Mouse (Mus musculus) brain, embryonic 14.5 days (tissue): Measurements from ENCODE around the gene S1pr3. TPM values are rescaled to one million over a fixed set of nuclear protein-coding genes. Genes with fewer than 3 reads are reported as not detected.
A peak's percentile ranks its signal among the peaks of the same experiment; 100 is the strongest.

Experiments
- DNase-seq: peaks from one replicate; pipeline ENCODE4 v3.0.0-alpha.2; 2011; ENCODE audit warnings: low read depth
- CTCF ChIP-seq: fragments of 200-500 bp; IDR thresholded peaks from 2 replicates; pipeline ENCODE4 v1.5.1; 2012; ENCODE audit warnings: inconsistent platforms, mild to moderate bottlenecking, moderate library complexity, borderline replicate concordance; ENCODE audit not compliant: insufficient read depth, insufficient read length; ENCODE audit errors: extremely low read depth
- POLR2A ChIP-seq: fragments of 200-500 bp; IDR thresholded peaks from 2 replicates; pipeline ENCODE4 v1.6.1; 2012; ENCODE audit warnings: mild to moderate bottlenecking, inconsistent platforms, borderline replicate concordance; ENCODE audit not compliant: poor library complexity, insufficient read depth, insufficient read length, severe bottlenecking; ENCODE audit errors: extremely low read depth
- polyA plus RNA-seq: library from polyadenylated mRNA; depleted of rRNA; stranded (reverse); fragments of >200 nt; gene quantifications from 2 replicates; pipeline ENCODE4 v1.2.3, GENCODE M21; 2012

S1pr3 gene
- polyA plus RNA-seq, 1 experiment = 12.8 TPM

DNA sequence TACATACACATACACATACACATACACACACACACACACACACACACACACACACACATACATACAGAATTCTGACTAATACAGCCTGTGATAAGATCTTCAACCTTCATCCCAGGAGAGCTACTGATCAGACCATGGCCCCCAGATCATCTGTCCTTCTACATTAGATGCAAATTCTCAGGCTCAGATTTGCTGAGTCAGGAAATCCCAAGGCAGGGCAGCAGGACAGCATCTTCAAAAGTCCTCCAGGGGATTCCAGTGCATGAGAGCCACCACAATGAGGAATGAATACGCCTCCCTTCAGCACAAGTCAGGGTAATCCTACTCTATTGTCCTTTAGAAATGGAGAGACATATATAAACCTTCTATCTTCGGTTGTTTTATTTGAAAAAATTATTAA is 23.5 kb upstream of the S1pr3 start:
- DNase-seq = no peak

GRCm38 (mm10) chr13:51387908-51388307 is 20.5 kb upstream of the S1pr3 start:
- DNase-seq = no peak
- TF ChIP-seq CTCF = no peak
- TF ChIP-seq POLR2A = no peak

More for the DNA sequence above, 23.5 kb upstream of the S1pr3 start:
- TF ChIP-seq POLR2A (no peak), CTCF (no peak)

DNA sequence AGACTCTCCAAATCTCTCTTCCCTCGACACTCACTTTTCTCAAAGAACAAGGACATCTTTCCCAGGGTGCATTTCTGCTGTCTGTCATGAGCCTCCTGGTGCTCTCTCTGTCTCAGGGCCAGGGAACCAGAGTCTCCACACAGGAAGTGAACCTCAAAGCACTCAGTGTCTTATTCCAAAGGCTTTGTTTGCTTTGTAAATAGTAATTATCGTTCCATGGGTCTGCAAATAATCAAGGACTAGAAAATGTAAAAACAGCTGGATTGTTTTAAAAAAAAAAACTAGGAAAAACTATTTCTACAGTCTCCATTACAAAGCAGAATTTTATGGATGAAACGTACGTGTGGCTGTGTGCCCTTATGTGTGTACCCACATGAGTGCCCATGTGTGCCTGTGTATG is 18.0 kb upstream of the S1pr3 start:
- no peak for TF ChIP-seq POLR2A
- no peak for TF ChIP-seq CTCF

DNA sequence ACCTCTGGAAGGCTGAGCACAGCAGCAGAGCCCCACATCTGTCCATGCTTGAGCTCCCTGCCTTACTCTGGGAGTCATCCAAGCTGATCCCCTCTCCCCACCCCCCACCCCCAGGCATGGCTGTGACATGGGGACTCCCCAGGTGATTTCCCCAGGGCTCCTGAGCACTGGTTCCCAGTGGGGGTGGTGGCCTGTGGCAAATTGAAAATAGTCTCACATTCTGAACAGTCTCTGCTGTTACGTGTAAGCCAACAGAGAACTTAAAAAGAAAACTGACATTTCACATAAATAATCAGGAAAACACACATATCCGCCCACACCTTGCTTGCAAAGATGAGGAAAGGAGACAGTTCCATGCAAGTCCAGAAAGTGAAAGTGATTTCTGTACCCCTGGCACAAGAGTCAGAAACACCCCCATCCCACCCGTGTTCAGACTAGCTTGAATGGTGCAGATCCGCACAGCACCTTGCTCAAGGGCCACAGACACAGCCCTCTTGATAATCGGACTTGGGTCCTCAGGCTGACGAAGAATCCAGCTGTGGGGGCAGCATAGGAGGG is 17.0 kb upstream of the S1pr3 start:
- TF ChIP-seq POLR2A (no peak), CTCF (no peak)

More for the DNA sequence above, 18.0 kb upstream of the S1pr3 start:
- no peak for DNase-seq

GRCm38 (mm10) chr13:51392256-51392655 is 16.2 kb upstream of the S1pr3 start:
- DNase-seq = no peak
- TF ChIP-seq CTCF = no peak
- no peak for TF ChIP-seq POLR2A

More for the DNA sequence above, 17.0 kb upstream of the S1pr3 start:
- no peak for DNase-seq

DNA sequence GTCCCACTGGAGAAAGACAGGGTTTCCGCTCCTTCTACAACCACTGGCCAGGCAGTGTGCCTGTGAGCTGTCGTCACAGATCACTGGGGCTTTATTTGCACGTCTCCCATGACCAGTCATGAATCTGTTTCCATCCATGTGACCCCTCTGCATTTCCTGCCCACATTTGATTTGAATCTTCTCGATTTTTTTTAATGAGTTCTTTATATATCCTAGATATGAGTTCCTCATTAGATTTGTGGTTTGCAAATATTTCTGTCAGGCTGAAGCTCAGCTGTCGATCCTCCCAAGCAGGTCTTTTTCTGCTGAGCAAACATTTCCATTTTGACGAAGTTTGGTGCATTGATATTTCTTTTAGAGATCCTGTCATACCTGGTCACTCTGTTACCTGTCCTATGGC is 10.6 kb upstream of the S1pr3 start:
- TF ChIP-seq POLR2A (no peak), CTCF (no peak)
- no peak for DNase-seq

DNA sequence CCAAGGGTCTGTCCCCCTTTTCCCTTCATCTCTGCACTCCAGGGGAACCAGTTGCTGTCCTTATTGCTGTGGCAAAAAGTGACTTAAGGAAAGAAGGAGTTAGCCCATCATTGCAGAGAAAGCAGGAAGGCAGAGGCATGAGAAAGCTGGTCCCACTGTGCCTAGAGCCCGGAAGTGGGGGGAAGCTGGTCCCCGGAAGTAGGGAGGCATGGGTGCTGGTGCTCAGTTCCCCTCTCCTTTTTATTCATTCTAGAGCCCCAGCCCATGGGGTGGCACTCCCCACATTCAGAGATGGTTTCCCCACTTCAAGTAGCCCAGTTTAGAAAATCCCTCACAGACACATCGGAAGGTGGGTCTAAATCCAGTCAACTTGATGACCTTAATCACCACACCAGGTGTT is 8.9 kb upstream of the S1pr3 start:
- DNase-seq = no peak
- TF ChIP-seq CTCF (no peak), POLR2A (no peak)

- peak; percentile 52 for DNase-seq
- TF ChIP-seq POLR2A (no peak), CTCF (no peak)
Observed at GRCm38 (mm10) chr13:51400186-51400719, 8.2 kb upstream of the S1pr3 start.

DNA sequence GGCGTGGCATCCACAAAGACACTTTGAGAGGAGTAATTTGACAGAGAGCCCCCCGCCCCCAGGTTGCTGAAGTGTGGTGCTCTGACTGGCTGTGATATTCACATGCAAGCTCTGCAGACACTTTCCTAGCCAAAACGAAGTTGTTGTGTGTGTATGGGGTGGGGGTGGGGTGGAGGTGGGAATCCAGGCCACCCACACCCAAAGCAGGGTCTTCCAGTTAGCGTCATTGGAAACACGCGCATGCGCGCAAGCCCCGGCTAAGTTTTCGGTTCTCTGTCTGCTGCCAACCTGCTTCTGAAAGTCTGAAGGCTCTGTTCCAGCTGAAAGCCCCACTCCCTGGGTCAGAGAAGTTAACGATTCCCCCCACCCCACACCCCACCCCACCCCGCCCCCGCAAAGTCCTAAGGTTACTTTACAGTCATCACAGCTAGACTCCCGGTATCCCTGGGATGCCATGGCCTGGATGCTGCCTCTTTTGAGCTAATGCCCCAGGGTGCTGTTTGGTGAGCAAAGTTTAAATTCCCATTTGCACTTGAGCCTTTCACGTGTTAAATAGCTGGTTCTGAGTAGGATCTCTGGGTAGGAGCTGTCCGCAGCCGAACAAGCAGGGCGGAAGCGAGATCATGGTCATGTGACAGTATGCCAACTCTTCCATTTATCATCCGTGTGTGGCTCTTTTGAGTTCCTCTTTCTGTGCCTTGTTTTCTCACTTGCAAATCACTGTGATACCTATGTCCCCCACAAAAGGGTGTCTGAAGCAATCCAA is 7.5 kb upstream of the S1pr3 start:
- DNase-seq = peak; percentile 75
- TF ChIP-seq CTCF = no peak
- no peak for TF ChIP-seq POLR2A

DNA sequence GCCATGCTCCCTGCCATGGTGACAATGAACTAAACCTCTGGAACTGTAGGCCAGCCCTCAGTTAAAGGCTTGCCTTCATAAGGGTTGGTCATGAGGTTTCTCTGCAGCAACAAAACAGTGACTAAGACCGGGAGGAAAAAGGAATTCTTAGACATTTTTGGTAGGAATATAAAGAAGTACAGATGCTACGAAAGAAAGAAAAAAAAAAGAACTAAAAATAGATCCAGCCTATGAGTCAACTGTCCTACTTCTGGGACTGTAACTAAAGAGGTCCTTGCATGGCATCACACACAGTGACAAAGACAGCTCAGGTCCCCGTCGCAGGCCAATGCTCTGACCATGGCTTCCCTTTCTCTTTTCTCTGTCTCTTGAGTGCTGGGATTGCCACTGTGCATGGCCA is 3.9 kb upstream of the S1pr3 start:
- DNase-seq = no peak
- TF ChIP-seq POLR2A = no peak
- TF ChIP-seq CTCF = no peak

- DNase-seq = no peak
- TF ChIP-seq CTCF = no peak
Observed at GRCm38 (mm10) chr13:51405731-51406320, 2.6 kb upstream of the S1pr3 start.

GRCm38 (mm10) chr13:51407541-51408217 is 760 bp upstream of the S1pr3 start:
- no peak for TF ChIP-seq POLR2A
- no peak for TF ChIP-seq CTCF
- no peak for DNase-seq
